Mouse (Mus musculus) limb, embryonic 11.5 days (tissue): ENCODE data around the gene Ccnd3. TPM values are rescaled to one million over a fixed set of nuclear protein-coding genes. Genes with fewer than 3 reads are reported as not detected.

Source experiments
- ATAC-seq: fragments of 200-750 bp; cut with Nextera tagmentation; 2 replicates; pipeline ENCODE4 v1.8.0; 2017; ENCODE audit warnings: low read depth; ENCODE audit not compliant: insufficient number of reproducible peaks, low FRiP score, low TSS enrichment
- DNase-seq: peaks from one replicate; pipeline ENCODE4 v3.0.0-alpha.2; 2015; ENCODE audit warnings: low spot score
- H3K27ac ChIP-seq: fragments of 300-500 bp; sonication (generic); replicated peaks from 2 replicates; pipeline ENCODE4 v1.5.1; 2014; ENCODE audit warnings: low read depth, mild to moderate bottlenecking, low read length
- H3K27me3 ChIP-seq: fragments of 300-500 bp; sonication (generic); 2 replicates; pipeline ENCODE4 v1.6.1; 2014; ENCODE audit warnings: mild to moderate bottlenecking, low read length, mixed read lengths; ENCODE audit not compliant: control insufficient read depth, insufficient read depth
- H3K36me3 ChIP-seq: fragments of 300-500 bp; sonication (generic); 2 replicates; pipeline ENCODE4 v1.6.1; 2014; ENCODE audit warnings: mild to moderate bottlenecking, low read length, moderate library complexity, mixed read lengths; ENCODE audit not compliant: control insufficient read depth, insufficient read depth
- H3K4me1 ChIP-seq: fragments of 300-500 bp; sonication (generic); 2 replicates; pipeline ENCODE4 v1.6.1; 2014; ENCODE audit warnings: low read length, mixed read lengths; ENCODE audit not compliant: control insufficient read depth, insufficient read depth
- H3K4me2 ChIP-seq: fragments of 300-500 bp; sonication (generic); 2 replicates; pipeline ENCODE4 v1.6.1; 2014; ENCODE audit warnings: low read depth, mild to moderate bottlenecking, moderate library complexity; ENCODE audit not compliant: severe bottlenecking
- H3K4me3 ChIP-seq: fragments of 300-500 bp; sonication (generic); 2 replicates; pipeline ENCODE4 v1.5.1; 2014; ENCODE audit warnings: low read depth, low read length
- H3K9ac ChIP-seq: fragments of 300-500 bp; sonication (generic); 2 replicates; pipeline ENCODE4 v1.6.1; 2014; ENCODE audit warnings: mild to moderate bottlenecking, low read length
- H3K9me3 ChIP-seq: fragments of 300-500 bp; sonication (generic); 2 replicates; pipeline ENCODE4 v1.6.1; 2016; ENCODE audit warnings: low read length; ENCODE audit not compliant: control insufficient read depth
- WGBS: fragments of 180-500 bp; shearing (Covaris S2); extraction: QIAGEN DNeasy Blood & Tissue Kit; methylation state at CpG from one replicate; pipeline ENCODE4 v1.1.7; 2014; 5-methylcytosine and 5-hydroxymethylcytosine counted together
- polyA plus RNA-seq: library from polyadenylated mRNA; unstranded; fragments of >200 nt; fragmentation: Nextera tagmentation; extraction: Ambion mirVana; gene quantifications from 2 replicates; pipeline ENCODE4 v1.2.1, GENCODE M21; 2014

Gene Ccnd3
- polyA plus RNA-seq, 1 experiment from 2014 or later = 350 TPM

- 58% methylated on average over 4 of the region's 4 CpGs for WGBS
- DNase-seq = no peak
- Histone ChIP-seq H3K4me3 (no peak overlapping the region), H3K27ac (peak overlapping the region; percentile 84; the same call in 1 of the 2 replicates), H3K4me1 (peaks cover 27% of the 10 kb centered on the region), H3K9me3 (no peaks in the 10 kb centered on the region), H3K27me3 (no peaks in the 10 kb centered on the region), H3K36me3 (no peaks in the 10 kb centered on the region), H3K9ac (no peak overlapping the region; the same call in 1 of the 2 replicates), H3K4me2 (no peak overlapping the region)
- ATAC-seq = no peak
Measured at GRCm38 (mm10) chr17:47522536-47522935, 17.7 kb downstream of the Ccnd3 start.

- DNase-seq (no peak), ATAC-seq (no peak)
- no peak overlapping the region for H3K9ac ChIP-seq
- H3K4me1 ChIP-seq = peaks cover 30% of the 10 kb centered on the region
- H3K9me3 ChIP-seq = no peaks in the 10 kb centered on the region
- H3K27me3 ChIP-seq = no peaks in the 10 kb centered on the region
- H3K27ac ChIP-seq = 0 out of 2 replicates have a peak overlapping the region, but pooled peaks have one; percentile 33
- H3K4me3 ChIP-seq = no peak overlapping the region
- 74% methylated on average over 18 of the region's 18 CpGs for WGBS
- H3K4me2 ChIP-seq = no peak overlapping the region
- no peaks in the 10 kb centered on the region for H3K36me3 ChIP-seq
Measured at GRCm38 (mm10) chr17:47523211-47523682, 18.4 kb downstream of the Ccnd3 start.

GRCm38 (mm10) chr17:47524055-47524454, 19.2 kb downstream of the Ccnd3 start:
- DNase-seq = no peak
- Histone ChIP-seq H3K36me3 (no peaks in the 10 kb centered on the region), H3K9me3 (no peaks in the 10 kb centered on the region), H3K27me3 (no peaks in the 10 kb centered on the region), H3K4me2 (no peak overlapping the region), H3K4me3 (no peak overlapping the region), H3K4me1 (peaks cover 30% of the 10 kb centered on the region), H3K9ac (no peak overlapping the region), H3K27ac (no peak overlapping the region)
- no peak for ATAC-seq
- WGBS = 75% methylated on average over 8 of the region's 8 CpGs

GRCm38 (mm10) chr17:47524991-47525390, 20.1 kb downstream of the Ccnd3 start:
- 88% methylated on average over 6 of the region's 6 CpGs for WGBS
- H3K9me3 ChIP-seq = no peaks in the 10 kb centered on the region
- ATAC-seq = no peak
- H3K4me1 ChIP-seq = peaks cover 30% of the 10 kb centered on the region
- no peak overlapping the region for H3K4me3 ChIP-seq
- no peak overlapping the region for H3K9ac ChIP-seq
- no peak overlapping the region for H3K27ac ChIP-seq
- no peak overlapping the region for H3K4me2 ChIP-seq
- no peak for DNase-seq
- no peaks in the 10 kb centered on the region for H3K36me3 ChIP-seq
- H3K27me3 ChIP-seq = no peaks in the 10 kb centered on the region

DNA sequence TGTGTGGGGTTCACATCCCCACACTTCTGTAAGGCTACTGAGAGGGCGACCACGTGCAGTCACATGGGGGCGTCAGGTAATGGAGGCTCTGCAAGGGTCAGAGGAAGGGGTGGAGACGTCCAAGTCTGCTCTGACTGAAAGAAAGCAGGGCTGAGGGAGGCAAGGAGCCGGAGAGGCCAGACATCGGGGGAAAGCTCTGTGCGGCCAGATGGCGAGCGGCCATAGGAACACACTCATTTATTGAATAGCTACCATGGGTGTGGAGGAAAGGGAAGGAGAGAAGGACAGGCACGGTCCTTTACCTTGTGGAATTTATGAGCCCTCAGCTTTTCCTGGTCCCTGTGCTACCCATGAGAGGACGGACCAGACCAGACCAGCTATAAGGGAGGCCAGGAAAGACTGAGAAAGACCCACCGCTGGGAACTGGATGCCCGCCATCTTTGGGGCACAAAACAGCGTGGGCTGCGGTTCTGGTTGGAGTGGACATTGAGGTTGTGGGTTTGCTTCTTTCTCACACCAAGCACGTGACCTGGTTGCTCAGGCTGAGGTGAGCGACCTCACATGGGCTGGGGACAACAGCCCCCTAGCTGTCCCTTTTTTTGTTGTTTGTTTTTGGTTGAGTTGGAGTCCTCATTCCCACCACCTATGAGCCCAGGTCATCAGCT, 22.1 kb downstream of the Ccnd3 start:
- 83% methylated on average over 17 of the region's 17 CpGs for WGBS
- Histone ChIP-seq H3K4me2 (no peak overlapping the region), H3K4me3 (no peak overlapping the region), H3K9me3 (no peaks in the 10 kb centered on the region), H3K9ac (peak overlapping the region; percentile 50), H3K36me3 (no peaks in the 10 kb centered on the region), H3K4me1 (peaks cover 21% of the 10 kb centered on the region), H3K27ac (peak overlapping the region; percentile 87), H3K27me3 (no peaks in the 10 kb centered on the region)
- ATAC-seq (no peak), DNase-seq (no peak)

DNA sequence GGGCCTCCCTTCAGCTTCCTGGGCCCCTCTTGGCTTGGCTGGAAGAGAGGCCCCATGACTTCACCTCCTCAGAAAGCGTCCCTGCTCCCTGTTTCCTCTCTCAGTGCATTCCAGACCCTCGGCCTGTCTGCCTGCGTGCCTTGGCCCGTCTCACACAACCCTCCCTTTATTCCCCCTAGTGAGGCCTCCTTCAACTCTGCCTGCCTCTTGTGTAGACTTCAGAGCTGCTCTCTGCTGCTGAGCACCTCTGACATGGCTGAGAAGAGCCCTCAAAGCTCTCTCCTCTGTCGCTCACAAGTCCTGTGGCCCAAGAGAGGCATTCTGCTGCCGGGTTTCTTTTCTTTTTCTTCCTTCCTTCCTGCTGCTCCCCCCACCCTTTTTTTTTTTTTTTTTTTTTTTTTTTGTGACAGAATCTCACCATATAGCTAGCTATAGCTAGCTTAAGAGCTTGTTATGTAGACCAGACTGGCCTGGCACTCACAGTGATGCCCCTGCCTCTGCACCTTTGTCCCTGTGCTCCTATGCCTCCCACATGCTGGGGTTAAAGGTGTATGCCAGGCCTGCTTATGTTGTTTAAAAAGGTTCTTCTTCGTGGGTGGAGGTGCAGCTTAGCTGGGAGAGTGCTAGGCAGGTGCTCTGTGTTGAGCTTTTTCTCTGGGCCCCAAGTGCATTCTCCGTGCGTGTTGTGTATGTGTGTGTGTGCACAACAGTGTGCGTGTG, 22.9 kb downstream of the Ccnd3 start:
- DNase-seq = peak; percentile 52
- no peaks in the 10 kb centered on the region for H3K27me3 ChIP-seq
- H3K9me3 ChIP-seq = no peaks in the 10 kb centered on the region
- H3K9ac ChIP-seq = peak overlapping the region; percentile 50
- no peak overlapping the region for H3K4me3 ChIP-seq
- ATAC-seq = 0 out of 2 replicates have a peak, but pooled peaks have one; percentile 46
- H3K36me3 ChIP-seq = no peaks in the 10 kb centered on the region
- 46% methylated on average over 10 of the region's 10 CpGs for WGBS
- no peak overlapping the region for H3K4me2 ChIP-seq
- H3K27ac ChIP-seq = peak overlapping the region; percentile 87
- H3K4me1 ChIP-seq = peaks cover 14% of the 10 kb centered on the region

GRCm38 (mm10) chr17:47528919-47529318, 24.1 kb downstream of the Ccnd3 start:
- Histone ChIP-seq H3K9ac (no peak overlapping the region), H3K36me3 (no peaks in the 10 kb centered on the region), H3K27ac (no peak overlapping the region), H3K27me3 (no peaks in the 10 kb centered on the region), H3K4me2 (no peak overlapping the region), H3K9me3 (no peaks in the 10 kb centered on the region), H3K4me3 (no peak overlapping the region), H3K4me1 (peaks cover 8% of the 10 kb centered on the region; the same call in 1 of the 2 replicates)
- DNase-seq = no peak
- ATAC-seq = no peak
- WGBS = 86% methylated on average over 8 of the region's 8 CpGs

DNA sequence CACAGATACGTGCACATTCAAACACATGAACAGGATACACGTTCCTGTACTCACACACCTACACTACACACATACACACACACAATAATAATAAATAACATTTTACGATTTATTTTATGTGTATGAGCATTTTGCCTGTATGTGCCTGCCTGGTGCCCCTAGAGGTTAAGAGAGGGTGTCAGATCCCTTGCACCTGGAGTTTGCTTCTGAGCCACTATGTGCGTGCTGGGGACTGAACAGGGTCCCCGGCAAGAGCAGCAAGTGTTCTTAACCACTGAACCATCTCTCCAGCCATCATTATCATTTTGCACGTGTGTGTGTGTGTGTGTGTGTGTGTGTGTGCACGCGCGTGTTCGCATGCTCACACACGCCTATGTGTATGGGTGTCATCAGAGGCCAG, 24.7 kb downstream of the Ccnd3 start:
- Histone ChIP-seq H3K9ac (no peak overlapping the region), H3K4me2 (no peak overlapping the region), H3K36me3 (no peaks in the 10 kb centered on the region), H3K4me3 (no peak overlapping the region), H3K4me1 (peaks cover 8% of the 10 kb centered on the region; the same call in 1 of the 2 replicates), H3K9me3 (no peaks in the 10 kb centered on the region), H3K27ac (no peak overlapping the region), H3K27me3 (no peaks in the 10 kb centered on the region)
- DNase-seq (no peak), ATAC-seq (no peak)
- WGBS = 90% methylated on average over 11 of the region's 11 CpGs
